Mouse (Mus musculus) brain, embryonic 14.5 days (tissue): ENCODE results near the gene Ifitm1.

Source experiments
- CTCF ChIP-seq: fragments of 200-500 bp; IDR thresholded peaks from 2 replicates; pipeline ENCODE4 v1.5.1; 2012; ENCODE audit warnings: inconsistent platforms, mild to moderate bottlenecking, moderate library complexity, borderline replicate concordance; ENCODE audit not compliant: insufficient read depth, insufficient read length; ENCODE audit errors: extremely low read depth
- POLR2A ChIP-seq: fragments of 200-500 bp; IDR thresholded peaks from 2 replicates; pipeline ENCODE4 v1.6.1; 2012; ENCODE audit warnings: mild to moderate bottlenecking, inconsistent platforms, borderline replicate concordance; ENCODE audit not compliant: poor library complexity, insufficient read depth, insufficient read length, severe bottlenecking; ENCODE audit errors: extremely low read depth

- TF ChIP-seq CTCF, result no peak
- no peak for TF ChIP-seq POLR2A
These were observed 46.5 kb upstream of the Ifitm1 start, which contains the start of gene Nlrp6 for GRCm38 (mm10) chr7:140920418-140921029.
